Mouse (Mus musculus) liver, postnatal 0 days (tissue): Measurements from ENCODE around the gene Cyp4a31. TPM values are rescaled to one million over a fixed set of nuclear protein-coding genes. Genes with fewer than 3 reads are reported as not detected.
"Not testable (repeated sequence)": the region's sequence is repeated elsewhere in the genome, so short reads cannot be mapped to it uniquely, and the experiment has no call there.

Experiments
- ATAC-seq: fragments of 200-750 bp; cut with Nextera tagmentation; 2 replicates; pipeline ENCODE4 v1.8.0; 2017; ENCODE audit warnings: mild to moderate bottlenecking, moderate library complexity
- DNase-seq: peaks from one replicate; pipeline ENCODE4 v3.0.0-alpha.2; 2016
- H3K27ac ChIP-seq: fragments of 300-500 bp; sonication (generic); 2 replicates; pipeline ENCODE4 v1.5.1; 2014; ENCODE audit warnings: antibody characterized with exemption, moderate library complexity, mild to moderate bottlenecking, low read depth
- H3K27me3 ChIP-seq: fragments of 300-500 bp; sonication (generic); 2 replicates; pipeline ENCODE4 v1.6.1; 2014; ENCODE audit warnings: low read length, control low read depth, mixed read lengths; ENCODE audit not compliant: insufficient read depth
- H3K36me3 ChIP-seq: fragments of 300-500 bp; sonication (generic); replicated peaks from 2 replicates; pipeline ENCODE4 v1.6.1; 2014; ENCODE audit warnings: mild to moderate bottlenecking, control low read depth, low read length, moderate library complexity, mixed read lengths; ENCODE audit not compliant: insufficient read depth
- H3K4me1 ChIP-seq: fragments of 300-500 bp; sonication (generic); 2 replicates; pipeline ENCODE4 v1.6.1; 2014; ENCODE audit warnings: antibody characterized with exemption, mild to moderate bottlenecking, control low read depth; ENCODE audit not compliant: insufficient read depth
- H3K4me2 ChIP-seq: fragments of 300-500 bp; sonication (generic); 2 replicates; pipeline ENCODE4 v1.6.1; 2014; ENCODE audit warnings: low read depth, mild to moderate bottlenecking, low read length, moderate library complexity, mixed read lengths
- H3K4me3 ChIP-seq: fragments of 300-500 bp; sonication (generic); 2 replicates; pipeline ENCODE4 v1.5.1; 2014; ENCODE audit warnings: low read depth, low read length
- H3K9ac ChIP-seq: fragments of 300-500 bp; sonication (generic); replicated peaks from 2 replicates; pipeline ENCODE4 v1.6.1; 2014; ENCODE audit warnings: mild to moderate bottlenecking, moderate library complexity
- H3K9me3 ChIP-seq: fragments of 300-500 bp; sonication (generic); 2 replicates; pipeline ENCODE4 v1.6.1; 2016; ENCODE audit warnings: mild to moderate bottlenecking, control low read depth, low read length, mixed read lengths
- CTCF ChIP-seq: sonication (generic); IDR thresholded peaks from 2 replicates; pipeline ENCODE4 v1.5.1; 2016; ENCODE audit warnings: antibody characterized with exemption, low read depth
- EP300 ChIP-seq: IDR thresholded peaks from 2 replicates; pipeline ENCODE4 v1.6.1; 2016; ENCODE audit warnings: antibody characterized with exemption, low read depth, mild to moderate bottlenecking
- WGBS: fragments of 180-500 bp; shearing (Covaris S2); extraction: QIAGEN DNeasy Blood & Tissue Kit; methylation state at CpG from one replicate; pipeline ENCODE4 v1.1.7; 2014; ENCODE audit not compliant: insufficient replicate concordance; 5-methylcytosine and 5-hydroxymethylcytosine counted together
- polyA plus RNA-seq: library from polyadenylated mRNA; unstranded; fragments of >200 nt; fragmentation: Nextera tagmentation; extraction: Ambion mirVana; gene quantifications from 2 replicates; pipeline ENCODE4 v1.2.1, GENCODE M21; 2015

Gene Cyp4a31
- polyA plus RNA-seq, 1 experiment from 2014 or later = 108 TPM

GRCm38 (mm10) chr4:115546141-115546828 is 17.2 kb upstream of the Cyp4a31 start:
- WGBS = 40% methylated on average over 2 of the region's 2 CpGs
- Histone ChIP-seq H3K9me3 (no peaks in the 10 kb centered on the region), H3K36me3 (no peaks in the 10 kb centered on the region), H3K4me3 (no peak overlapping the region), H3K27ac (no peak overlapping the region), H3K4me1 (no peaks in the 10 kb centered on the region), H3K4me2 (no peak overlapping the region), H3K9ac (no peak overlapping the region), H3K27me3 (no peaks in the 10 kb centered on the region)
- DNase-seq (no peak), ATAC-seq (peak; percentile 57)
- TF ChIP-seq EP300 (0 out of 2 replicates have a peak, but pooled peaks have one; percentile 21), CTCF (0 out of 2 replicates have a peak, but pooled peaks have one; percentile 8)

GRCm38 (mm10) chr4:115552726-115553125 is 10.7 kb upstream of the Cyp4a31 start:
- DNase-seq (no peak), ATAC-seq (no peak)
- no peak overlapping the region for H3K9ac ChIP-seq
- no peak for TF ChIP-seq EP300
- no peak for TF ChIP-seq CTCF
- no peak overlapping the region for H3K4me3 ChIP-seq
- no peaks in the 10 kb centered on the region for H3K27me3 ChIP-seq
- no peaks in the 10 kb centered on the region for H3K36me3 ChIP-seq
- no peak overlapping the region for H3K27ac ChIP-seq
- no peaks in the 10 kb centered on the region for H3K4me1 ChIP-seq
- WGBS = 70% methylated on average over 3 of the region's 3 CpGs
- H3K9me3 ChIP-seq = no peaks in the 10 kb centered on the region
- no peak overlapping the region for H3K4me2 ChIP-seq

- no peaks in the 10 kb centered on the region for H3K36me3 ChIP-seq
- H3K27ac ChIP-seq = peak overlapping the region; percentile 78
- H3K4me2 ChIP-seq = no peak overlapping the region
- no peak overlapping the region for H3K9ac ChIP-seq
- H3K4me1 ChIP-seq = no peaks in the 10 kb centered on the region
- TF ChIP-seq EP300 (peak; percentile 89), CTCF (no peak)
- no peak overlapping the region for H3K4me3 ChIP-seq
- 40% methylated on average over 2 of the region's 2 CpGs for WGBS
- peak; percentile 95 for ATAC-seq
- H3K9me3 ChIP-seq = no peaks in the 10 kb centered on the region
- H3K27me3 ChIP-seq = no peaks in the 10 kb centered on the region
- DNase-seq = no peak
Observed at GRCm38 (mm10) chr4:115555513-115555912, 7.9 kb upstream of the Cyp4a31 start.

GRCm38 (mm10) chr4:115557861-115558561 is 5.4 kb upstream of the Cyp4a31 start:
- WGBS = 68% methylated on average over 4 of the region's 4 CpGs

GRCm38 (mm10) chr4:115561236-115561635 is 2.2 kb upstream of the Cyp4a31 start:
- not testable (repeated sequence) for H3K4me1 ChIP-seq, H3K9ac ChIP-seq, H3K27ac ChIP-seq, H3K36me3 ChIP-seq, H3K9me3 ChIP-seq, ATAC-seq, DNase-seq, H3K4me3 ChIP-seq, H3K4me2 ChIP-seq, H3K27me3 ChIP-seq
- WGBS = 68% methylated on average over 5 of the region's 5 CpGs

More at GRCm38 (mm10) chr4:115557861-115558561, 5.4 kb upstream of the Cyp4a31 start:
- Histone ChIP-seq H3K27ac (no peak overlapping the region), H3K4me1 (no peaks in the 10 kb centered on the region), H3K4me3 (no peak overlapping the region), H3K27me3 (no peaks in the 10 kb centered on the region), H3K4me2 (no peak overlapping the region), H3K9ac (no peak overlapping the region), H3K36me3 (no peaks in the 10 kb centered on the region), H3K9me3 (no peaks in the 10 kb centered on the region)
- DNase-seq (no peak), ATAC-seq (no peak)
- TF ChIP-seq EP300 = no peak
- TF ChIP-seq CTCF = no peak

- peak; percentile 49 for TF ChIP-seq EP300
- peak; percentile 91 for ATAC-seq
- peak overlapping the region; percentile 77 for H3K27ac ChIP-seq
Observed at GRCm38 (mm10) chr4:115564469-115565225, 1.2 kb downstream of the Cyp4a31 start.

More at GRCm38 (mm10) chr4:115564469-115565225, 1.2 kb downstream of the Cyp4a31 start:
- not testable (repeated sequence) for H3K9me3 ChIP-seq, H3K9ac ChIP-seq, H3K4me1 ChIP-seq, H3K27me3 ChIP-seq, DNase-seq, H3K36me3 ChIP-seq, H3K4me3 ChIP-seq
- WGBS = 62% methylated on average over 6 of the region's 6 CpGs
- peak overlapping the region; percentile 33; the same call in 1 of the 2 replicates for H3K4me2 ChIP-seq
